Mouse (Mus musculus) kidney, postnatal 0 days (tissue): ENCODE data around the gene Mrpl16. TPM values are rescaled to one million over a fixed set of nuclear protein-coding genes. Genes with fewer than 3 reads are reported as not detected.

Experiments
- ATAC-seq: fragments of 200-750 bp; cut with Nextera tagmentation; replicated peaks from 2 replicates; pipeline ENCODE4 v1.8.0; 2017; ENCODE audit warnings: low read depth, moderate number of reproducible peaks, moderate TSS enrichment, moderate library complexity; ENCODE audit not compliant: low FRiP score
- DNase-seq: peaks from one replicate; pipeline ENCODE4 v3.0.0-alpha.2; 2016; ENCODE audit warnings: low spot score
- H3K27ac ChIP-seq: fragments of 300-500 bp; sonication (generic); 2 replicates; pipeline ENCODE4 v1.5.1; 2014; ENCODE audit warnings: mild to moderate bottlenecking
- H3K27me3 ChIP-seq: fragments of 300-500 bp; sonication (generic); 2 replicates; pipeline ENCODE4 v1.6.1; 2014; ENCODE audit warnings: low read length, mixed read lengths; ENCODE audit not compliant: insufficient read depth
- H3K36me3 ChIP-seq: fragments of 300-500 bp; sonication (generic); 2 replicates; pipeline ENCODE4 v1.6.1; 2014; ENCODE audit warnings: low read length, mixed read lengths; ENCODE audit not compliant: insufficient read depth
- H3K4me1 ChIP-seq: fragments of 300-500 bp; sonication (generic); replicated peaks from 2 replicates; pipeline ENCODE4 v1.6.1; 2014; ENCODE audit warnings: antibody characterized with exemption, low read length, mixed read lengths; ENCODE audit not compliant: insufficient read depth
- H3K4me2 ChIP-seq: fragments of 300-500 bp; sonication (generic); 2 replicates; pipeline ENCODE4 v1.6.1; 2014; ENCODE audit warnings: mild to moderate bottlenecking, low read length, moderate library complexity, mixed read lengths
- H3K4me3 ChIP-seq: fragments of 300-500 bp; sonication (generic); replicated peaks from 2 replicates; pipeline ENCODE4 v1.5.1; 2014; ENCODE audit warnings: low read depth, low read length
- H3K9ac ChIP-seq: fragments of 300-500 bp; sonication (generic); 2 replicates; pipeline ENCODE4 v1.6.1; 2014; ENCODE audit warnings: low read depth, low read length
- H3K9me3 ChIP-seq: fragments of 300-500 bp; sonication (generic); replicated peaks from 2 replicates; pipeline ENCODE4 v1.6.1; 2016; ENCODE audit warnings: low read length, inconsistent platforms, mixed read lengths
- CTCF ChIP-seq: IDR thresholded peaks from 2 replicates; pipeline ENCODE4 v1.5.1; 2016; ENCODE audit warnings: antibody characterized with exemption, low read depth, mild to moderate bottlenecking, moderate library complexity
- WGBS: fragments of 180-500 bp; shearing (Covaris S2); extraction: QIAGEN DNeasy Blood & Tissue Kit; methylation state at CpG from one replicate; pipeline ENCODE4 v1.1.7; 2014; 5-methylcytosine and 5-hydroxymethylcytosine counted together
- polyA plus RNA-seq: library from polyadenylated mRNA; unstranded; fragments of >200 nt; fragmentation: Nextera tagmentation; extraction: Ambion mirVana; gene quantifications from 2 replicates; pipeline ENCODE4 v1.2.1, GENCODE M21; 2015

Mrpl16 gene
- polyA plus RNA-seq, 1 experiment from 2014 or later = 66.7 TPM

- ATAC-seq = no peak
- no peak for DNase-seq
- peak overlapping the region; percentile 78 for H3K4me2 ChIP-seq
These were observed 50.0 kb downstream of the Mrpl16 start for GRCm38 (mm10) chr19:11820211-11820610.

GRCm38 (mm10) chr19:11823346-11824065, 53.3 kb downstream of the Mrpl16 start:
- no peak for ATAC-seq
- no peak overlapping the region for H3K9ac ChIP-seq
- no peaks in the 10 kb centered on the region for H3K27me3 ChIP-seq
- no peaks in the 10 kb centered on the region for H3K4me1 ChIP-seq
- H3K4me2 ChIP-seq = no peak overlapping the region
- no peak for TF ChIP-seq CTCF
- WGBS = 33% methylated on average over 4 of the region's 4 CpGs
- no peak overlapping the region for H3K4me3 ChIP-seq
- H3K36me3 ChIP-seq = no peaks in the 10 kb centered on the region
- no peaks in the 10 kb centered on the region for H3K9me3 ChIP-seq
- H3K27ac ChIP-seq = no peak overlapping the region
- DNase-seq = no peak

More at GRCm38 (mm10) chr19:11820211-11820610, 50.0 kb downstream of the Mrpl16 start:
- no peaks in the 10 kb centered on the region for H3K4me1 ChIP-seq
- no peaks in the 10 kb centered on the region for H3K9me3 ChIP-seq
- WGBS = 32% methylated on average over 6 of the region's 6 CpGs
- no peak overlapping the region for H3K27ac ChIP-seq
- H3K27me3 ChIP-seq = no peaks in the 10 kb centered on the region
- H3K9ac ChIP-seq = no peak overlapping the region
- 0 out of 2 replicates have a peak overlapping the region, but pooled peaks have one; percentile 85 for H3K4me3 ChIP-seq
- TF ChIP-seq CTCF = no peak; the same call in 1 of the 2 replicates
- no peaks in the 10 kb centered on the region for H3K36me3 ChIP-seq

Other genes with a start within 250 kb of the Mrpl16 start
- 0.23 and 0.58 TPM in 2 replicates for gene Ms4a4d, start 233.6 kb upstream of the Mrpl16 start, polyA plus RNA-seq
- 4.7 and 8.0 TPM in 2 replicates for gene Ms4a6d, start 165.5 kb upstream of the Mrpl16 start, polyA plus RNA-seq
- gene Ms4a2, start 146.7 kb upstream of the Mrpl16 start, polyA plus RNA-seq = 4.6 and 4.8 TPM in 2 replicates
- not detected in 2 replicates for gene Ms4a3, start 129.5 kb upstream of the Mrpl16 start, polyA plus RNA-seq
- gene Oosp2, start 109.8 kb upstream of the Mrpl16 start, polyA plus RNA-seq = not detected in 2 replicates
- not detected in 2 replicates for gene Oosp1, start 79.2 kb upstream of the Mrpl16 start, polyA plus RNA-seq
- gene Oosp3, start 73.3 kb upstream of the Mrpl16 start, polyA plus RNA-seq = not detected in 2 replicates
- gene Gif, start 22.8 kb upstream of the Mrpl16 start, polyA plus RNA-seq = not detected in 2 replicates
- gene Stx3, start 49.0 kb downstream of the Mrpl16 start, polyA plus RNA-seq = 42.5 and 46.1 TPM in 2 replicates
- 0.14 TPM in 1 of 2 replicates, not detected in the other for gene Olfr1417, start 68.8 kb downstream of the Mrpl16 start, polyA plus RNA-seq
- not detected in 2 replicates for gene Olfr1418, start 90.7 kb downstream of the Mrpl16 start, polyA plus RNA-seq
- gene Olfr1419, start 104.7 kb downstream of the Mrpl16 start, polyA plus RNA-seq = not detected in 2 replicates
- 0.08 TPM in 2 replicates for gene Olfr1420, start 116.2 kb downstream of the Mrpl16 start, polyA plus RNA-seq
- 11.4 and 13.0 TPM in 2 replicates for gene Patl1, start 142.0 kb downstream of the Mrpl16 start, polyA plus RNA-seq
- gene Osbp, start 195.6 kb downstream of the Mrpl16 start, polyA plus RNA-seq = 6.1 and 6.2 TPM in 2 replicates